Mouse (Mus musculus) brain, embryonic 14.5 days (tissue): Measurements from ENCODE around the gene Abca1.

ENCODE experiments used
- CTCF ChIP-seq: fragments of 200-500 bp; IDR thresholded peaks from 2 replicates; pipeline ENCODE4 v1.5.1; 2012; ENCODE audit warnings: inconsistent platforms, mild to moderate bottlenecking, moderate library complexity, borderline replicate concordance; ENCODE audit not compliant: insufficient read depth, insufficient read length; ENCODE audit errors: extremely low read depth
- POLR2A ChIP-seq: fragments of 200-500 bp; IDR thresholded peaks from 2 replicates; pipeline ENCODE4 v1.6.1; 2012; ENCODE audit warnings: mild to moderate bottlenecking, inconsistent platforms, borderline replicate concordance; ENCODE audit not compliant: poor library complexity, insufficient read depth, insufficient read length, severe bottlenecking; ENCODE audit errors: extremely low read depth

DNA sequence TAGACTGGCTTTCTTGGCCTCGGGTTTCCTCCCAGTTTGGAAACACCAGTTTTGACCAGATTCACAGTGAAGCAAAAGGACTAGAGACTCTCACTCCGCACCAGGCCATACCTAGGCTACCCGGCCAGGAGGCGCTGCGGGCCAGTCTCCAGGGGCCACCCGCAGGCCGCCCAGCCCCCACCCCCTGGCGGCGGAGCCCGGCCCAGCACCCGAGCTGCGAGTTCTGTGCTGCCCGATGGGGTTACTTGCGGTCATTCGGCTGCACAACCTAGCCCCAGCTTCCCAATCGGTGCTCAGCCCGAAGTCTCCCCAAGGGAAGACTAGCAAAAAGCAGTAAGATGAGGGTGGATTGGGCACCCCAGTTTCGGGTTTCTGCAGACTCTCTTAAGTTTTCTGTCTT, 1.1 kb downstream of the Abca1 start:
- TF ChIP-seq CTCF (peak; percentile 54), POLR2A (no peak)
